Mouse (Mus musculus): Measurements from ENCODE around the gene Cfap70. TPM values are rescaled to one million over a fixed set of nuclear protein-coding genes. Genes with fewer than 3 reads are reported as not detected.

Gene Cfap70
- polyA plus RNA-seq, 1 experiment from 2014 or later, result 0.44 TPM

DNA sequence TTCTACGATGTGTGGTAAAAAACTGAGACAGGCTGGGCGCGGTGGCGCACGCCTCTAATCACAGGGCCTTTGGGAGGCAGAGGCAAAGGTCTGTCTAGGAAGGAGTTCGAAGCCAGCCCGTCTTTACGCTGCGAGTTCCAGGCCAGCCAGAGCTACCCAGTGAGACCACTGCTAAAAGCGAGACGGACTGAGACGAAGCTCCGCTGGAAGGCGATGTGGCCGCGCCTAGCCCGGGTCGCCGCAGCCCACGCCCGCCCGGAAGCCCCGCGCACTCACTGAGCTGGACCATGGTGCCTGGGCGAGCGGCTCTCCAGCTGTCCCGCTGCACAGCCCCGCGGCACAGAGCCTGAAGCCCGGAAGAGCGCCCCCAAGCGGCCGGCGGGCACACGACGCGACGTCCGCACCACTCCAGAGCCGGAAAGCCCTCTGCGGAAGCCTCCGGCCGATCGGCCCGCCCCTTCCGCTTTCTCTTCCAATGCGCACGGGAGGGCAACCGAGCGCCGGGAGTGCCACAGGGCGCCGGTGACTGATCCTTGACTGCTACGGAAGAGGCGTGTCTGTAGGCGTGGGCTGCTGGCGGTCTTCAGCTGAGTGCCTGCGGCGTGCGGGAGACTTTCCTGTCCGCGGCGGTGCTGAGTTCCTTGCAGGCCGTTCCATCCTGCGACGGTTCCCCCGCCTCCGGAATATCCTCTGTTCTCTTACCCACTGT is 58.7 kb downstream of the Cfap70 start, which contains the start of gene Mrps16:
TSS of gene Mrps16 (minus strand) at position 430 of the 709 bp plus-strand sequence.
- Histone ChIP-seq H3K27me3 (ENCODE audit: control insufficient read depth, insufficient read depth, low read length) (no peaks in the 10 kb centered on the region), H3K36me3 (ENCODE audit: control insufficient read depth, insufficient read depth, low read length) (peaks cover 2% of the 10 kb centered on the region; the same call in 1 of the 2 replicates), H3K9ac (ENCODE audit: low read length) (peak within 1 kb of the TSS; percentile 67), H3K4me1 (ENCODE audit: control insufficient read depth, insufficient read depth, low read length) (no peaks in the 10 kb centered on the region; the same call in 1 of the 2 replicates), H3K9me3 (ENCODE audit: control insufficient read depth, low read length) (no peaks in the 10 kb centered on the region), H3K27ac (ENCODE audit: low read depth, low read length) (peak within 1 kb of the TSS; percentile 72), H3K4me3 (ENCODE audit: low read depth, low read length) (peak within 1 kb of the TSS; percentile 45), H3K4me2 (peak within 1 kb of the TSS; percentile 57)
- WGBS, result under 1% methylated on average over 68 of the region's 68 CpGs
- ATAC-seq (ENCODE audit: low FRiP score) (peak; percentile 96), DNase-seq (ENCODE audit: low spot score, missing footprints) (peak; percentile 100)

DNA sequence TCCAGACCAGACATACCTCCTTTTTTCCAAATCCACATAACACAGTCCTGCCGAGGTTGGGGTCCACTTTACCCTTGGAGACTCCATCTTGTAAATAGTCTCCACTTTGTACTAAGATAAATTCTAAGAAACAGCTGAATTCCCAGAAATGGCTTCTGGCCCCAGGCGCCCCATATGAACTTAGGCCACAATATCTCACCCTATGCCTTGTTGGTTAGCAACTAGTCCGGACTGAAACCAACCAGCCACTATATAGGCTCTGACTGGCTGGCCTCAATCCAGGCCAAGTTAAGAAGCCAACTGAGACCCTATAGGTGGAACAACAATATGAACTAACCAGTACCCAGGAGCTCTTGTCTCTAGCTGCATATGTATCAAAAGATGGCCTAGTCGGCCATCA is 59.7 kb downstream of the Cfap70 start:
- Histone ChIP-seq H3K4me1 (ENCODE audit: control insufficient read depth, insufficient read depth, low read length) (peaks cover 8% of the 10 kb centered on the region), H3K27me3 (ENCODE audit: control insufficient read depth, insufficient read depth, low read length) (no peaks in the 10 kb centered on the region), H3K9ac (ENCODE audit: low read length) (no peak overlapping the region), H3K36me3 (ENCODE audit: control insufficient read depth, insufficient read depth, low read length) (peaks cover 2% of the 10 kb centered on the region; the same call in 1 of the 2 replicates), H3K9me3 (ENCODE audit: control insufficient read depth, low read length) (no peaks in the 10 kb centered on the region), H3K4me3 (ENCODE audit: low read depth, low read length) (no peak overlapping the region), H3K27ac (ENCODE audit: low read depth, low read length) (no peak overlapping the region), H3K4me2 (no peak overlapping the region)
- WGBS, result 88% methylated on average over 3 of the region's 4 CpGs
- DNase-seq (ENCODE audit: low spot score, missing footprints), result no peak
- ATAC-seq (ENCODE audit: low FRiP score), result no peak

DNA sequence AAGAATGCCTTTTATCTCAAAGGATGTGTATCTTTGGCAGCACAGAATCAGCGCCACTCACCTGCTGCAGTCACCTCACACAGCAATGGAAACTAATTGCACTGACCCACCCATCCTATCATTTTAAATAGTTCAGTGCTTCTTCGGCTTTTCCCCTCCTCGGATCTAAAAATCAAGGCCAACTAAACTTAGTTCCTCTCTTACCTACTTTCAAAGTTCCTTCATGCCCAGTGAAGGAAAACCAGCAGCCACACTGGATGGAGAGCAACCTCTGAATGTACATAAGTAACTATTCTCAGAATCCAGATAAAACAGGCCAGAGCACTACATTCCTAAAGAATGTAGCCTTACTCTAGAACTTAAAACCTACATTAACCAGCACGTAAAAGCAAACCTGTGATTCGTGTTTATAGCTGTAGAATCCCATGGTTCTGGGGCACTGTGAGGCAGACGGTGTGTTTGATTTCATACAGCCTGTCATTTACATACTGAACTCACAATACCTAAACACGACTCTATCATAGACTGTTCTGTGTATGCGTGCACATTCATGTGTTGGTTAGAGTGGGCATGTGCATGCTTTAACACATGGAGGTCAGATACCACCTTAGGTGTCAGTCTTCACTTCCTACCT is 62.5 kb downstream of the Cfap70 start:
- H3K27ac ChIP-seq (ENCODE audit: low read depth, low read length), result no peak overlapping the region
- peak overlapping the region; percentile 60 for H3K4me2 ChIP-seq
- H3K27me3 ChIP-seq (ENCODE audit: control insufficient read depth, insufficient read depth, low read length), result no peaks in the 10 kb centered on the region
- peaks cover 2% of the 10 kb centered on the region; the same call in 1 of the 2 replicates for H3K36me3 ChIP-seq (ENCODE audit: control insufficient read depth, insufficient read depth, low read length)
- ATAC-seq (ENCODE audit: low FRiP score) (no peak), DNase-seq (ENCODE audit: low spot score, missing footprints) (peak; percentile 70)
- 87% methylated on average over 8 of the region's 8 CpGs for WGBS
- peaks cover 20% of the 10 kb centered on the region for H3K4me1 ChIP-seq (ENCODE audit: control insufficient read depth, insufficient read depth, low read length)
- H3K9me3 ChIP-seq (ENCODE audit: control insufficient read depth, low read length), result no peaks in the 10 kb centered on the region
- H3K9ac ChIP-seq (ENCODE audit: low read length), result peak overlapping the region; percentile 80; the same call in 1 of the 2 replicates
- no peak overlapping the region; the same call in 1 of the 2 replicates for H3K4me3 ChIP-seq (ENCODE audit: low read depth, low read length)

DNA sequence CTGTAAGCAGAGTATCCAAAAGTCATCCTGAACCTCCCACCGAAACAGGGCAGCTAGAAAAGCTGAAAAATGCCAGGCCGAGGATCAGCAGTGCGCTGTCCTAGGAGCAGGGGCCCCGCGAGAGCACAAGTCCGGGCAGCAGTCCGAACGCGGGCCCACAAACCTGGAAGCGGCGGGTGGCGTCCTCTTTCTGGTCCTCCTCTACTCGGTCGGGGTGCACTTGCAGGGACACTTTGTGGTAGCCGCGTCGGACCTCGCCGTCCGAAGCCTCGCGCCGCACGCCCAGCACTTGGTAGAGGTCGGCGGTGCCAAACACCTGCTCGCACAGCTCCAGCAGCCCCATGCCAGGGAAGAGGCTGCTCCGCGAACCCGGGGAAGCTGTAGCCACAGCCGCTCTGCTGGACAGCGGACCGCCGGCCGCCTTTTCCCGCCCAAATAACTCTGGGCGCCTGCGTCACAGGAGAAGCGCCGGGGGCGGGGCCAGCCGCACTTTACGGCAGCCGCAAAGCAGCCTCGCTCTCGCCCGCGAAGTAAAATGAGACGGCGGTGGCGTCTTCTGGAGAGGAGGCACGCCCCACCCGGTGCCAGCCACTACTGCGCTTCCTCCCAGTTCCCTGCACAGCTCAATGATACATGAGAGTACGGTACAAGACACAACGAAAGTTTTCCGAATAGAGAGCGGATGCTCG is 63.4 kb downstream of the Cfap70 start, which contains the start of gene Dnajc9:
TSS of gene Dnajc9 (minus strand) at position 470 of the 689 bp plus-strand sequence.
- WGBS, result under 1% methylated on average over 59 of the region's 59 CpGs
- peak within 1 kb of the TSS; percentile 74 for H3K4me3 ChIP-seq (ENCODE audit: low read depth, low read length)
- no peaks in the 10 kb centered on the region for H3K27me3 ChIP-seq (ENCODE audit: control insufficient read depth, insufficient read depth, low read length)
- peak within 1 kb of the TSS; percentile 60 for H3K4me2 ChIP-seq
- DNase-seq (ENCODE audit: low spot score, missing footprints), result peak; percentile 100
- peaks cover 2% of the 10 kb centered on the region for H3K36me3 ChIP-seq (ENCODE audit: control insufficient read depth, insufficient read depth, low read length)
- H3K9ac ChIP-seq (ENCODE audit: low read length), result peak within 1 kb of the TSS; percentile 80
- ATAC-seq (ENCODE audit: low FRiP score), result peak; percentile 80
- H3K9me3 ChIP-seq (ENCODE audit: control insufficient read depth, low read length), result no peaks in the 10 kb centered on the region
- no peak within 1 kb of the TSS; the same call in 1 of the 2 replicates for H3K27ac ChIP-seq (ENCODE audit: low read depth, low read length)
- H3K4me1 ChIP-seq (ENCODE audit: control insufficient read depth, insufficient read depth, low read length), result peaks cover 20% of the 10 kb centered on the region

- no peak overlapping the region for H3K27ac ChIP-seq (ENCODE audit: low read depth, low read length)
- ATAC-seq (ENCODE audit: low FRiP score) (no peak), DNase-seq (ENCODE audit: low spot score, missing footprints) (no peak)
- no peak overlapping the region for H3K4me3 ChIP-seq (ENCODE audit: low read depth, low read length)
- H3K36me3 ChIP-seq (ENCODE audit: control insufficient read depth, insufficient read depth, low read length), result peaks cover 9% of the 10 kb centered on the region
- WGBS, result 90% methylated on average over 9 of the region's 9 CpGs
- H3K27me3 ChIP-seq (ENCODE audit: control insufficient read depth, insufficient read depth, low read length), result no peaks in the 10 kb centered on the region
- no peak overlapping the region for H3K4me2 ChIP-seq
- no peaks in the 10 kb centered on the region for H3K4me1 ChIP-seq (ENCODE audit: control insufficient read depth, insufficient read depth, low read length)
- H3K9ac ChIP-seq (ENCODE audit: low read length), result no peak overlapping the region
- H3K9me3 ChIP-seq (ENCODE audit: control insufficient read depth, low read length), result no peaks in the 10 kb centered on the region
Measured at GRCm38 (mm10) chr14:20379753-20380430, 72.1 kb downstream of the Cfap70 start.

GRCm38 (mm10) chr14:20379087-20379640 is 72.9 kb downstream of the Cfap70 start:
- H3K9me3 ChIP-seq (ENCODE audit: control insufficient read depth, low read length), result no peaks in the 10 kb centered on the region
- ATAC-seq (ENCODE audit: low FRiP score) (no peak), DNase-seq (ENCODE audit: low spot score, missing footprints) (no peak)
- no peak overlapping the region for H3K27ac ChIP-seq (ENCODE audit: low read depth, low read length)
- H3K27me3 ChIP-seq (ENCODE audit: control insufficient read depth, insufficient read depth, low read length), result no peaks in the 10 kb centered on the region
- H3K4me3 ChIP-seq (ENCODE audit: low read depth, low read length), result no peak overlapping the region
- no peak overlapping the region for H3K4me2 ChIP-seq
- 91% methylated on average over 5 of the region's 5 CpGs for WGBS
- H3K9ac ChIP-seq (ENCODE audit: low read length), result no peak overlapping the region
- H3K4me1 ChIP-seq (ENCODE audit: control insufficient read depth, insufficient read depth, low read length), result no peaks in the 10 kb centered on the region
- peaks cover 9% of the 10 kb centered on the region for H3K36me3 ChIP-seq (ENCODE audit: control insufficient read depth, insufficient read depth, low read length)

DNA sequence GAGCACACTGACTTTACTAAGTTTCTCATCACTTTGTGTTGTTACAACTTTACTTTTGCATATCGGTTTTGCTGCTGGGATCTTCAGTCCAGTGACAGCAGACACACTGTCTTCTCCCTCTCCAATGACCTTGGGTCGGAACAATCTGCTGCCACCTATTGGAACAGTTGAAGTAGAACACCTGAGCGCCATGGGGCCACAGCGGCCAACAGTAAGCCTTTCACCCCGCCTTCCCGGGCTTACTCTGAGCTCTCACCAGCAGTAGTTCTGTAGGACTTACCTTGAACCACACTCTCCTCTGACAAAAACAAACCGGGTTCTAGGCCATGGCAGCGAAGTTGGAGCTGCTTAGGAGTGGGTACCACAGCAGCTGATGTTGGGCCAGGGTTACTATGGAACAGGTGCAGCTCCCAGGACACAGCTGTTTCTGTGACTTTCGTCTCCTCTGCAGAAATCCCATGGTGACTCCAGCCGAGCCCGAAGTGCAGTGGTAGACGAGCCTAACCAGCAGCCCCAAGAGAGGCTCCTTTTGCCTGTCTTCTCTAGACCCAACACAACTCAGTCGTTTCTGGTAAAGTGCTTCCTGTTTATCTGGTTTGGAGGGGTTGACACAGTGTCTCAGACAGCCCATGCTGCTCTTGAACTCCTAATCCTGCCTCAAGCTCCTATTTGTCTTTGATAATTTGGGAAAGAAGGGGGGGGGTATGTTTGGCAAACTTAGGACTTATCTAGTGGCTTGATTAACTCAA is 73.5 kb downstream of the Cfap70 start:
- Histone ChIP-seq H3K36me3 (ENCODE audit: control insufficient read depth, insufficient read depth, low read length) (peaks cover 8% of the 10 kb centered on the region), H3K4me3 (ENCODE audit: low read depth, low read length) (no peak overlapping the region), H3K4me1 (ENCODE audit: control insufficient read depth, insufficient read depth, low read length) (no peaks in the 10 kb centered on the region), H3K27me3 (ENCODE audit: control insufficient read depth, insufficient read depth, low read length) (no peaks in the 10 kb centered on the region), H3K9ac (ENCODE audit: low read length) (no peak overlapping the region), H3K9me3 (ENCODE audit: control insufficient read depth, low read length) (no peaks in the 10 kb centered on the region), H3K4me2 (no peak overlapping the region), H3K27ac (ENCODE audit: low read depth, low read length) (no peak overlapping the region)
- ATAC-seq (ENCODE audit: low FRiP score) (0 out of 2 replicates have a peak, but pooled peaks have one; percentile 35), DNase-seq (ENCODE audit: low spot score, missing footprints) (peak; percentile 83)
- WGBS, result 47% methylated on average over 13 of the region's 13 CpGs

GRCm38 (mm10) chr14:20377112-20377521 is 74.9 kb downstream of the Cfap70 start:
- 94% methylated on average over 4 of the region's 4 CpGs for WGBS
- DNase-seq (ENCODE audit: low spot score, missing footprints) (no peak), ATAC-seq (ENCODE audit: low FRiP score) (no peak)
- H3K9ac ChIP-seq (ENCODE audit: low read length), result no peak overlapping the region
- H3K36me3 ChIP-seq (ENCODE audit: control insufficient read depth, insufficient read depth, low read length), result peaks cover 4% of the 10 kb centered on the region; the same call in 1 of the 2 replicates
- H3K27ac ChIP-seq (ENCODE audit: low read depth, low read length), result no peak overlapping the region
- H3K4me3 ChIP-seq (ENCODE audit: low read depth, low read length), result no peak overlapping the region
- no peaks in the 10 kb centered on the region for H3K4me1 ChIP-seq (ENCODE audit: control insufficient read depth, insufficient read depth, low read length)
- H3K27me3 ChIP-seq (ENCODE audit: control insufficient read depth, insufficient read depth, low read length), result no peaks in the 10 kb centered on the region
- no peaks in the 10 kb centered on the region for H3K9me3 ChIP-seq (ENCODE audit: control insufficient read depth, low read length)
- H3K4me2 ChIP-seq, result no peak overlapping the region

Measured in midbrain, embryonic 11.5 days (tissue).